Comparison of ENCODE assay signal across 21 mouse cellular contexts in the genomic region with DNA sequence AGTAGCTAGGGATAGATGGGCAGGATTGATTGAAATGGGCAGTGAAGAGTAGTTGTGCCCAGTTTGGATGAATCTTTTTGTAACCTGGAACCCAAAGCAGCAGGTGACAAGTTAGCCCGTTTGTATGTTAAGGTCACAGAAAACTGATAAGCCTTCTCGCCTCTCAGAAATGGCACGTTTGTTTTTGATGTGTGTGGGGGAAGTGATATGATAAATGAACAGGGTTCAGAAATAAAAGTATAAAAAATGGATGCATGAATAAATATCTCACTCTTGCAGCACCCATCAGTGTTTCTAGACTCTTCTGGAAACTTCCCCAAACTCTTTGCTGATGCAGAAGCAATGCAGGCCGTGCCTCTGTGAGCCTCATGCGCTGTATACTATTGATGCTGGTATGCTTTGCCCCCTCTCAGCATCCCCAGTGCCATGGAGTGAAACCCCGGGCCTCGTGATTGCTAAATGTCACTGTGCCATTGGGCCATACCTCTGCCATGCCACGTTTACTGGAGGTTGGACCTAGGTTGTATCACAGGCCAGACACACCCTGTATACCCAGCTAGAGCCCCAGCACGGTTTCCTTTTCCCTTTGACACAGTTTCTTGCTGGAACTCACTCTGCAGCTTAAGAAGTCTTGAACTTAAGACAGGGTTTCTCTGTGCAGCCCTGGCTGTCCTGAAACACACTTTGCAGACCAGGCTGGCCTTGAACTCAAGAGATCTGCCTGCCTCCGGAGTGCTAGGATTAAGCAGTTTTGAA. TPM values are rescaled to one million over a fixed set of nuclear protein-coding genes. Genes with fewer than 3 reads are reported as not detected.
DNase-seq lines count a peak whose midpoint lies in the region; ATAC-seq lines count a peak whose summit lies in the region.
"Had no signal": no experiment of that assay in that cellular context is flagged by ENCODE, and none has a peak within 500 bp of the region (broad histone marks: within the 10 kb centered on the region; RNA-seq: fewer than 3 reads in every experiment).

No protein-coding gene starts in this region.

- H3K4me3 ChIP-seq in liver, embryonic 11.5 days (ENCODE audit: low read depth, low read length), result no peak overlapping the region
- H3K4me3 ChIP-seq: embryonic facial prominence, embryonic 12.5 days; forebrain, embryonic 15.5 days; heart, embryonic 12.5 days; hindbrain, embryonic 13.5 days; kidney, embryonic 15.5 days; neural tube, embryonic 12.5 days had no signal

- peaks cover 9% of the 10 kb centered on the region for H3K4me1 ChIP-seq in liver, embryonic 11.5 days (replicated peaks; ENCODE audit: control insufficient read depth, insufficient read depth, low read length)
- H3K4me1 ChIP-seq: embryonic facial prominence, embryonic 12.5 days; forebrain, embryonic 15.5 days; heart, embryonic 12.5 days; hindbrain, embryonic 13.5 days; kidney, embryonic 15.5 days; neural tube, embryonic 12.5 days had no signal

- H3K27me3 ChIP-seq in liver, embryonic 11.5 days (replicated peaks; ENCODE audit: control insufficient read depth, insufficient read depth, low read length), result no peaks in the 10 kb centered on the region
- H3K27me3 ChIP-seq: embryonic facial prominence, embryonic 12.5 days; forebrain, embryonic 15.5 days; heart, embryonic 12.5 days; hindbrain, embryonic 13.5 days; kidney, embryonic 15.5 days; neural tube, embryonic 12.5 days had no signal

- WGBS in liver, embryonic 11.5 days, result 71% methylated on average over 10 of the region's 10 CpGs
- 51% methylated on average over 10 of the region's 10 CpGs for WGBS in large intestine, adult 2 months

- ATAC-seq in liver, embryonic 11.5 days (replicated peaks; ENCODE audit: low FRiP score), result peak; percentile 35; the same call in 1 of the 2 replicates
- 0 out of 2 replicates have a peak, but pooled peaks have one; percentile 25 for ATAC-seq in common myeloid progenitor, adult 5-6 weeks (replicated peaks; ENCODE audit: low read depth, poor library complexity, severe bottlenecking)
- ATAC-seq in megakaryocyte progenitor cell, adult 5-6 weeks (replicated peaks; ENCODE audit: poor library complexity), result peak; percentile 67
- no peak for ATAC-seq in inflammation-experienced regulatory T-cells, adult 6 months
- ATAC-seq: forebrain, embryonic 15.5 days had no signal

- no peak overlapping the region for H3K9ac ChIP-seq in liver, embryonic 11.5 days (ENCODE audit: low read depth, low read length)
- H3K9ac ChIP-seq: embryonic facial prominence, embryonic 12.5 days; forebrain, embryonic 15.5 days; heart, embryonic 12.5 days; hindbrain, embryonic 13.5 days; kidney, embryonic 15.5 days; neural tube, embryonic 12.5 days had no signal

- no peak overlapping the region for H3K27ac ChIP-seq in liver, embryonic 11.5 days (ENCODE audit: low read depth, low read length)
- H3K27ac ChIP-seq: embryonic facial prominence, embryonic 12.5 days; forebrain, embryonic 15.5 days; hindbrain, embryonic 13.5 days; kidney, embryonic 15.5 days; neural tube, embryonic 12.5 days had no signal

- no peak overlapping the region for H3K4me2 ChIP-seq in liver, embryonic 11.5 days
- H3K4me2 ChIP-seq: embryonic facial prominence, embryonic 12.5 days; forebrain, embryonic 15.5 days; heart, embryonic 12.5 days; hindbrain, embryonic 13.5 days; kidney, embryonic 15.5 days; midbrain, embryonic 11.5 days; neural tube, embryonic 12.5 days had no signal

- peaks cover 23% of the 10 kb centered on the region for H3K36me3 ChIP-seq in liver, embryonic 11.5 days (ENCODE audit: control insufficient read depth, insufficient read depth, low read length)
- H3K36me3 ChIP-seq: forebrain, embryonic 15.5 days had no signal

- no peak for DNase-seq in liver, embryonic 11.5 days (ENCODE audit: low spot score)
- no peak for DNase-seq in liver
- DNase-seq in large intestine, adult 2 months (ENCODE audit: low read depth, low spot score), result peak; percentile 18
- DNase-seq in left cerebral cortex, adult 8-10 months (ENCODE audit: low spot score in 2 of 2), result no peak
- DNase-seq in thymus, adult 18-20 months, result no peak
- DNase-seq: cerebellum, adult 8-10 months; gastrocnemius, postnatal 36 days; heart, postnatal 14 days; left cerebral cortex, postnatal 4 days; lung, postnatal 14 days; right cerebral cortex, adult 18-20 months had no signal

- no peaks in the 10 kb centered on the region for H3K9me3 ChIP-seq in liver, embryonic 11.5 days (ENCODE audit: control insufficient read depth, low read length)
- H3K9me3 ChIP-seq: embryonic facial prominence, embryonic 12.5 days; forebrain, embryonic 15.5 days had no signal

RNA-seq across cellular contexts. Expression of gene Mta3, which starts 41.6 kb away (rescaled TPM):
- polyA plus RNA-seq in liver, embryonic 11.5 days (2014; fragmentation: Nextera tagmentation; extraction: Ambion mirVana), result 63.0 and 67.2 TPM in 2 replicates
- total RNA-seq in common myeloid progenitor, adult 5-6 weeks (2017), result 59.5 and 75.8 TPM in 2 replicates
- polyA plus RNA-seq in large intestine, adult 2 months (2012; rRNA removed), result 34.2 and 49.8 TPM in 2 replicates
- total RNA-seq in megakaryocyte progenitor cell, adult 5-6 weeks (2015), result 51.0 and 54.1 TPM in 2 replicates
- total RNA-seq in megakaryocyte progenitor cell, adult 5-6 weeks (2017), result 29.0 and 40.3 TPM in 2 replicates
- polyA plus RNA-seq in inflammation-experienced regulatory T-cells, adult 6 months (2017; shearing (Covaris generic)), result 10 to 100 TPM; 70.5 to 87.9 (median 74.9) TPM
- 10 to 100 TPM; 89.8 to 96.1 (median 92.0) TPM for total RNA-seq in left cerebral cortex, adult 8-10 months (2022)
